Mouse (Mus musculus): ENCODE results near the gene Adk. TPM values are rescaled to one million over a fixed set of nuclear protein-coding genes. Genes with fewer than 3 reads are reported as not detected.

The Adk gene
- polyA plus RNA-seq, 1 experiment from 2014 or later: 240 TPM

- H3K27me3 ChIP-seq (replicated peaks; ENCODE audit: control insufficient read depth, insufficient read depth, low read length): no peaks in the 10 kb centered on the region
- H3K27ac ChIP-seq (ENCODE audit: low read depth, low read length): no peak overlapping the region
- WGBS: 67% methylated on average over 6 of the region's 6 CpGs
- no peak overlapping the region for H3K9ac ChIP-seq (ENCODE audit: low read depth, low read length)
- no peak overlapping the region for H3K4me3 ChIP-seq (ENCODE audit: low read depth, low read length)
- H3K36me3 ChIP-seq (ENCODE audit: control insufficient read depth, insufficient read depth): no peaks in the 10 kb centered on the region
- H3K9me3 ChIP-seq (ENCODE audit: control insufficient read depth): no peaks in the 10 kb centered on the region
- 0 out of 2 replicates have a peak, but pooled peaks cover 4% of the 10 kb centered on the region for H3K4me1 ChIP-seq (replicated peaks; ENCODE audit: control insufficient read depth, insufficient read depth, low read length)
- TF ChIP-seq CTCF (IDR thresholded peaks at IDR 0.05; ENCODE audit: low read depth): no peak
- no peak for ATAC-seq
- no peak overlapping the region for H3K4me2 ChIP-seq (replicated peaks; ENCODE audit: low read depth)
Measured at GRCm38 (mm10) chr14:21191966-21192365, 139.6 kb downstream of the Adk start.

- H3K9me3 ChIP-seq (ENCODE audit: control insufficient read depth): no peaks in the 10 kb centered on the region
- 0 out of 2 replicates have a peak, but pooled peaks cover 4% of the 10 kb centered on the region for H3K4me1 ChIP-seq (replicated peaks; ENCODE audit: control insufficient read depth, insufficient read depth, low read length)
- no peak overlapping the region for H3K9ac ChIP-seq (ENCODE audit: low read depth, low read length)
- no peak for TF ChIP-seq CTCF (IDR thresholded peaks at IDR 0.05; ENCODE audit: low read depth)
- H3K27me3 ChIP-seq (replicated peaks; ENCODE audit: control insufficient read depth, insufficient read depth, low read length): no peaks in the 10 kb centered on the region
- H3K4me3 ChIP-seq (ENCODE audit: low read depth, low read length): no peak overlapping the region
- 88% methylated on average over 3 of the region's 3 CpGs for WGBS
- no peak overlapping the region for H3K4me2 ChIP-seq (replicated peaks; ENCODE audit: low read depth)
- no peaks in the 10 kb centered on the region for H3K36me3 ChIP-seq (ENCODE audit: control insufficient read depth, insufficient read depth)
- H3K27ac ChIP-seq (ENCODE audit: low read depth, low read length): no peak overlapping the region
- ATAC-seq: no peak
Measured at GRCm38 (mm10) chr14:21192749-21193148, 140.4 kb downstream of the Adk start.

GRCm38 (mm10) chr14:21194336-21194735 lies 142.0 kb downstream of the Adk start:
- H3K4me3 ChIP-seq (ENCODE audit: low read depth, low read length): no peak overlapping the region
- H3K9me3 ChIP-seq (ENCODE audit: control insufficient read depth): no peaks in the 10 kb centered on the region
- no peak for ATAC-seq
- H3K27me3 ChIP-seq (replicated peaks; ENCODE audit: control insufficient read depth, insufficient read depth, low read length): no peaks in the 10 kb centered on the region
- WGBS: 53% methylated on average over 6 of the region's 6 CpGs
- no peaks in the 10 kb centered on the region for H3K36me3 ChIP-seq (ENCODE audit: control insufficient read depth, insufficient read depth)
- H3K4me2 ChIP-seq (replicated peaks; ENCODE audit: low read depth): peak overlapping the region; percentile 30; the same call in 1 of the 2 replicates
- H3K9ac ChIP-seq (ENCODE audit: low read depth, low read length): no peak overlapping the region
- TF ChIP-seq CTCF (IDR thresholded peaks at IDR 0.05; ENCODE audit: low read depth): no peak
- H3K4me1 ChIP-seq (replicated peaks; ENCODE audit: control insufficient read depth, insufficient read depth, low read length): 0 out of 2 replicates have a peak, but pooled peaks cover 4% of the 10 kb centered on the region
- no peak overlapping the region for H3K27ac ChIP-seq (ENCODE audit: low read depth, low read length)

GRCm38 (mm10) chr14:21200850-21201249 lies 148.5 kb downstream of the Adk start:
- no peak overlapping the region for H3K9ac ChIP-seq (ENCODE audit: low read depth, low read length)
- no peaks in the 10 kb centered on the region for H3K4me1 ChIP-seq (replicated peaks; ENCODE audit: control insufficient read depth, insufficient read depth, low read length)
- TF ChIP-seq CTCF (IDR thresholded peaks at IDR 0.05; ENCODE audit: low read depth): no peak; the same call in 1 of the 2 replicates
- H3K27ac ChIP-seq (ENCODE audit: low read depth, low read length): no peak overlapping the region
- H3K36me3 ChIP-seq (ENCODE audit: control insufficient read depth, insufficient read depth): no peaks in the 10 kb centered on the region
- no peak overlapping the region for H3K4me3 ChIP-seq (ENCODE audit: low read depth, low read length)
- no peak overlapping the region for H3K4me2 ChIP-seq (replicated peaks; ENCODE audit: low read depth)
- H3K9me3 ChIP-seq (ENCODE audit: control insufficient read depth): no peaks in the 10 kb centered on the region
- H3K27me3 ChIP-seq (replicated peaks; ENCODE audit: control insufficient read depth, insufficient read depth, low read length): no peaks in the 10 kb centered on the region
- ATAC-seq: no peak
- WGBS: 67% methylated on average over 3 of the region's 3 CpGs

GRCm38 (mm10) chr14:21206472-21206871 lies 154.1 kb downstream of the Adk start:
- no peak overlapping the region for H3K27ac ChIP-seq (ENCODE audit: low read depth, low read length)
- no peaks in the 10 kb centered on the region for H3K9me3 ChIP-seq (ENCODE audit: control insufficient read depth)
- no peak overlapping the region for H3K9ac ChIP-seq (ENCODE audit: low read depth, low read length)
- TF ChIP-seq CTCF (IDR thresholded peaks at IDR 0.05; ENCODE audit: low read depth): no peak
- no peaks in the 10 kb centered on the region for H3K36me3 ChIP-seq (ENCODE audit: control insufficient read depth, insufficient read depth)
- no peak overlapping the region for H3K4me3 ChIP-seq (ENCODE audit: low read depth, low read length)
- no peaks in the 10 kb centered on the region for H3K4me1 ChIP-seq (replicated peaks; ENCODE audit: control insufficient read depth, insufficient read depth, low read length)
- 72% methylated on average over 4 of the region's 4 CpGs for WGBS
- no peaks in the 10 kb centered on the region for H3K27me3 ChIP-seq (replicated peaks; ENCODE audit: control insufficient read depth, insufficient read depth, low read length)
- ATAC-seq: no peak
- no peak overlapping the region for H3K4me2 ChIP-seq (replicated peaks; ENCODE audit: low read depth)

- H3K4me3 ChIP-seq (ENCODE audit: low read depth, low read length): no peak overlapping the region
- H3K4me1 ChIP-seq (replicated peaks; ENCODE audit: control insufficient read depth, insufficient read depth, low read length): 0 out of 2 replicates have a peak, but pooled peaks cover 4% of the 10 kb centered on the region
- no peaks in the 10 kb centered on the region for H3K27me3 ChIP-seq (replicated peaks; ENCODE audit: control insufficient read depth, insufficient read depth, low read length)
- no peaks in the 10 kb centered on the region for H3K36me3 ChIP-seq (ENCODE audit: control insufficient read depth, insufficient read depth)
- WGBS: 27% methylated on average over 5 of the region's 5 CpGs
- H3K9me3 ChIP-seq (ENCODE audit: control insufficient read depth): no peaks in the 10 kb centered on the region
- no peak overlapping the region for H3K27ac ChIP-seq (ENCODE audit: low read depth, low read length)
- no peak overlapping the region for H3K4me2 ChIP-seq (replicated peaks; ENCODE audit: low read depth)
- TF ChIP-seq CTCF (IDR thresholded peaks at IDR 0.05; ENCODE audit: low read depth): no peak
- H3K9ac ChIP-seq (ENCODE audit: low read depth, low read length): no peak overlapping the region
- ATAC-seq: no peak
Measured at GRCm38 (mm10) chr14:21221574-21222138, 169.3 kb downstream of the Adk start.

Data from intestine, postnatal 0 days (tissue).